Mouse (Mus musculus) kidney, postnatal 14 days (tissue): Measurements from ENCODE around the gene Nipbl.

Experiments
- DNase-seq: peaks from one replicate; pipeline ENCODE4 v3.0.0; 2022; ENCODE audit warnings: mixed read lengths

Nipbl gene

DNA sequence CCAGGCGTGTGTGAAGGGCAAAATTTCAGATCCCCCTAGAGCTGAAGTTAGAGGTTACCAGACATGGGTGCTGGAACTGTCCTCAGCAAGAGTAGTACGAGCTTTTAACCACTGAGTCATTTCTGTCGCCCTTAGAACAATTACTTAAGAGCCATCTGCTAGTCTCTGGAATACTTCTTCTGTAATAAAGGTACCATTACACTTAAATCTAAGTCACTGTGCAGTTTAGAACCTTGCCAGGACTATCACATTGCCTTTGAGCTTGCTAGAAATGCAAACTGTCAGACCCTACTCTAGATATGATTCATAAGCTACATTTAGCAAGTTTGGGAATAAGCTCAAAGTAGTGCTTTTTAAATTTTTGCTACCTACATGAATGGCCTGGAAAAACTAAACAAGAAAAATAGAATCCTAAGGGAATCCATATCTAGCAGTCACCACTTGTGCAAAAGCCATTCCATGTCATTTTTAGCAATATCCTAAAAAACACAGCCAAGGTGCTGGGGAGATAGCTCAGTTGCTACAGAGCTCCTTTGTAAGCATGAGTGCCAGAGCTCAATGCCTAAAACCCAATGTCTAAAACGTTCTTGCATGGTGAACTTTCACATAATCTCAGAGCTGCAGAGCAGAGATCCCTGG lies 27.6 kb downstream of the Nipbl start:
- no peak for DNase-seq

DNA sequence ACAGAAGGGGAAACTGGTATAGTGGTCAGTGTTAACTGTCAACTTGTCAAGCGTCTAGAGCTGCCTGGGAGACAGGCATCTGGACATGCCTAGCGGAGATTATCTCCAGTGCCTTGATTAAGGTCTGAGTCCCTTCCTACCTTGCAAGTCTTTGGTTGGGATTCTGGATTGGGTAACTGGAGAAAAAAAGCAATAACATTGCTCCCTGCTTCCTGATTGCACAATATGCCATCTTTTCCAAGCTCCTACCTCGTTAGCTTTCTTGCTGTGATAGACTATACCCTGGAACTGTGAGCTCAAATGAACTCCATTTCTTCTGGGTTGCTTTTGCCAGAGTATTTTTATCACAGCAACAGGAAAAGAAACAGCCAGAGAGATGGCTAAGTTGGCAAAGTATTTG lies 30.9 kb downstream of the Nipbl start:
- DNase-seq, result no peak

DNA sequence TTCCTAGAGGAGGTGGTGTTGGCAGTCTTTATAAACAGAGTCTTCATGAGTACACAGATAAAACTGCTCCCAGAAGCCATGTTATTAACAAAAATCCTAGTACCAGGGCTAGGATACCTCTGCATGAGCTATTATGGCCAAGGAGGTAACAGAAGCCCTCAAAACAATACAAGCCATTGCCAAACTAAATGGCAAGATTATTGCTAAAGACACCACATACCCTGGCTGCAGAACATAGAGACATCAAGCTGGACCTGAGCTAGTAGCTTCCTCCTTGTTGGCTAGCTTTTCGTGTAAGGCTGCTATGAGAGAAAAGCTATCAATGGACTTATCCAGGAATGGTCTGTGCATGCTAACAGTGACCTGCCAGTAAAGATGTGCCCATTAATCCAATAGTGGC lies 32.4 kb downstream of the Nipbl start:
- no peak for DNase-seq

DNA sequence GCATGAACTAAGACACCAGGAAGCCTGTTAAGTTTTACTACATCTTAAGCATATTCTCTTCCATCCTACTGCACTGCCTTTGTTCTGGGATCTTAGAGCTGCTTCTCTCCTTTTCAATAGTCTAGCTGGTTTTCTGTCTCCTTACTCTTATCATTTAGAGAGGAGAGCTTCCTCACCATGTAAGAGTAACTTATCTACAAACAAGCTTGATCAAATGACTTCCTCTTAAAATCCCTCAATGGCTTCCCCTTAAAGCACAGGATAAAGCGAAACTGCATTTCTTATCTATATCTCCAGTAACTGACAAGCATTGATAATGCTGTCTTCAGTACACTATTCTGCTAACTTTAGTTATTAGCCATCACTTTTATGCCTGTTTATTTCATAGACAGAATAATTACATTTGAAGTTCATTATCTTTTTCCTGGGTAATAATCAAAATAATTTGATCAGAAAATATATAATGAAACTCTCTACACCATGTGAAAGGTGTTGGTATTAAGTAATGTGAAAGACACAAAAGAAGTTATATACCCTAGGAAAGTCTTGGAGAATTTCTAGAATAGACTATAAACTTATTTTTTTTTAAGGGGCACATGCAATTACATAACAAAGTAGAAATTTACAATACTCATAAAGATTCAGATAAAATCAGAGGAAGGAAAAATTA lies 33.0 kb downstream of the Nipbl start:
- DNase-seq, result no peak

DNA sequence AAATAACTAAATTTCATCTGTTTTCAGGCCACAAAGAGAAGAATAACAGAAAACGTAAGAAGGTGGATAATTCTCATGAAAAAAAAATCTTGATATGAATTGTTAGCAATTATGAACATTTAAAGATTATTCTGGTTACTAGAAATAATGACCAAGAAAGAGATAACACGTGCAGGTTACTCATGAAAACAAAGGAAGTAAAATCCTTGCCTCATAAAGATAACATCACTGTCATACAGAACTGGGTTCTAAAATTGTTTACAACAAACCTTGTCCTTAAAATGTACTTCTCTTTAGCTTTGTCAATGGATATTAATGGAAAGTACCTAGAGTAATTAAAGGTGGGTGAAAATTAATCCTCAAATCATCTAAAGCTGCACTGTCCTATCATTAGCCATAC lies 37.2 kb downstream of the Nipbl start:
- no peak for DNase-seq

DNA sequence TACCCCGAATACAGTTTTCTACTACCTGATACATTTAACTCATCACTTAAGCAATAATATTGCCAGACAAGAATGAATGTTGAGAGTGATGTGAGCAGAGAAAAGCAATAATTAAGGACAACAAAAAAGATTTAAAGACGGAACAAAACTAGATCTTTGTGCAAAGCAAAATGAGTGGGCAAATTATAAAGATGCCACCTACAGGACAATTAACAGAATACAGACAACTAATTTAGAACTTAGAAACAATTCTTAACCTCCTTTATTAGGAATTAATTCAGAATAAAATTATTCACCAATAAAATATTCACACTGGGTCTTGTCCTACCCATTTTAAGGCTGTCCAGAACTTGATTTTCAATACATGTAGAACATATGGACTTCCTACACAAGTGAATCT lies 38.0 kb downstream of the Nipbl start:
- no peak for DNase-seq

DNA sequence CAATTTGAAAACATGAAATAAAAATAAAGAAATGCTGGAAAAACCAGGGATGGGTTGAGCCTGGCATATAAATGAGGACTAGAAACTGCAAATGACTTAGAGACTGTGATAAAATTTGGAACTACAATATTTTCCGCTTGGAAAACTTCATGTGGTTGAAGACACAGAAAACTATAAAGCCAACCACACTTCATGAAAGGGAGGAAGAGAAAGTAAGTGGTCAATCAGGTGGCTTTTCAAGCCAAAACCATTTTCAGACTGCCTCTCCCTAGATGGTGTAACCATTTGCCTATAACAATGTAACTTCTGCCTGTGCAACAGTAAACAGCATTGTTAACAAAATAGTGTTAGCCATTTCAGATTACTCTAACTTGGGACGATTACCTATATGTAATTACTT lies 41.7 kb downstream of the Nipbl start:
- DNase-seq, result no peak

DNA sequence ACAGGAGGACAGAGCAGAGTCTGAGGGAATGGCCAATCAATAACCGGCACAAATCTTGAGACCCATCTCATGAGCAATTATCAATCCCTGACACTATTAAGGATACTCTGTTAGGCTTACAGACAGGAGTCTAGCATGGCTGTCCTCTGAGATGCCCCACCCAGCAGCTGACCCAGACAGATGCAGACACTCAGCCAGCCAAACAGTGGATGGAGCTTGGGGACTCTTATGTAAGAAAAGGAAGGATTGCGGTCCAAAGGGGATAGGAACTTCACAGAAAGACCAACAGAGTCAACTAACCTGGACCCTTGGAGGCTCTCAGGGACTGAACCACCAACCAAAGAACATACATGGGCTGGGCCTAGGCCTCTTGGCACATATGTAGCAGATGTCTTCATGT lies 42.7 kb downstream of the Nipbl start:
- DNase-seq, result no peak

DNA sequence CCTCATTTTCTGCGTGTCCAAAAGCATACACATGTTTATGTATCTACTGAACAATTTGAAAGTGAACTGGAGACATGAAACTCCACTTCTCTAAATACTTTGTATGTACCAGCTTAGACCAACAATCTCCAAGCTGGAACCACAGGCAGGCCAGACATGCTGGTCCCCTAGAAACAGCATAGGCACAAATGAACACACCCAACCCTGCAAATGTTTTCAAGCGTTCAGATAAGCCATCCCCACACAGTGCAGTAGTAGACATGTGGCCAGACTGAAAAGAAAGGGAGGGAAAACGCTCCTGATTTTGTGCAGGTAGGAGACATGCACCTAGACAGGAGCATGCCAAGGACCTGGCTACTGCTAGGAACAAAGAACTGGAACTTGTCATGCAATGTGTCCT lies 52.5 kb downstream of the Nipbl start:
- DNase-seq, result no peak

DNA sequence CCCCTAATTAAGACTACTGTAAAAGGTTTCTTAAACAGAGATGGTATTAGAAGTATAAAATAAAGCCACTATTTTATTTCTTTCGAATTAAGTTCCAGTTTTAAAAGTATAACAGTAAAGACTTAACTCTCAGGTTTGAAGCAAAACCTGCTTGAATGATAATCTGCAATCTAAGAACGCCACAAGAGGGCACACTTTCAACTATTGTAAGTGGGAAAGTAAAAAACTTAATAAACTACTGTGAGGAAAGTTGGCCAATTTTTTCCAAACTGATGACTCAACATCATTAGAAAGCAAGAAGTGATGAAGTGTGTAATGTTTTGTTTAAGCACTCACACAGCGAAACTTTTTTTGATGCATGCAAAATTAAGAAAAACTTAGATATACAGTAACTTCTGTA lies 62.0 kb downstream of the Nipbl start:
- DNase-seq, result peak; percentile 60

DNA sequence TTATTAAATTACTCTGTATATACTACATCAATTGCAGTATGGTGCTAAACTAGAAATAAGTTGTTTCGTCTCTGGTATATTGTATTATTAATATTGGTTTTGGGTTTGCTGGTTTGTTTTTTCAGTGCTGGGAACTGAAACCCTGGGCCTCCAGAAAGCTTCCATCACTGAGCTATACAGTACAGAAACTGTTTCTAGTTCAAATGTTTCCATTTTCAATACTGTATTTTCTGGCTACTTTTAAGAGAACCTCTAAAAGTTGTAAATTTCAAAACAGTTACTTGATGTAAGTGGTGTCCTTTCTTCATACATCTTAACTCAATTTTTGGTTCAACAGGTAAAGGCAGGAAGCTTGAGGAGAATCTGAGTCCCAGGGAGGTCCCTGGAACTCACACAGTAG lies 68.6 kb downstream of the Nipbl start:
- DNase-seq, result no peak

DNA sequence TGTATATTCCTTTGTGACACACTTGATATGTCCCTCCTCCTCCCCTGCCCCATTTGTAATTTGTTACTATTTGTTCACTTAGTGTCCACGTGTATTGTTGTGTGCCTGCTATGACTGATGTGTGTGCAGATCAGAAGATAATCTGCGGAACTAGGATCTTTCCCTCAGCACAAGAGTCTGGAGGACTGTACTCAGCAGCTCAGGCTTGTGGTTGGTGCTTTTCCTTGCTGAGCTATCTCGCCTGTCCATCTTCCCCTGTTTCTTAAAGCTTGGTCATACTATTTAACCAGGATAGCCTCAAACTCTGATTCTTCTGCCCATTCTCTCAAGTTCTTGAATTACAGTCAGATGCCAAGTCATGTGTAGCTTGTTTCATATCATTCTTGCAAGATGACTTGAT lies 69.5 kb downstream of the Nipbl start:
- no peak for DNase-seq

DNA sequence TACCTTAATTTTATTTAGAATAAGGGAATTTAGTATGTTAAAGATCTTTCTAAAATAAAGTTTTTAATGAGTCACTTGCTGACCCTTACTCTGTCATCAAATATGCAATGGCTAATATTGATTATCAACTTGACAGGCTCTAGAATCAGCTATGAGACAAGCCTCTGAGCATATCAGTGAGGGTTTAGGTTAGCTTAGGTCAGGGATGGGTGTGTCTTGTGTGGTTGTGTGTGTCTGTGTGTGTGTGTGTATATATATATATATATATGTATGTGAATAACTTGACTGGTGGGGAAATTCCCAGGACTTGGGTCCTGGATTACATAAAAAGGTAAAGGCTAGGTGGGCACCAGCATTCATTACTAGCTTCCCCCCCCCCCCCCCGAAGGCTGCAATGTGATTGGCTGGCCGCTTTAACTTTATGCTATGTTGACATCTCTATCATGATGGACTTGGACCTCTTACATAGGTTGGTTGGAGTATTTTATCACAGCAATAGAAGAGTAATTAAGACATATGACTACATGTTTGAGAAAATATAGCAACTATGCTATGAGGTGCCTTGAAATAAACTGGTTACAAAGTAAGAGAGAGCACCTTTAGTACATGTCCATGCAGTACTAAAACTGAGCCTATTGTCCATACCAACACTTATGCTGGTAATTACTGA lies 97.0 kb downstream of the Nipbl start:
- no peak for DNase-seq

DNA sequence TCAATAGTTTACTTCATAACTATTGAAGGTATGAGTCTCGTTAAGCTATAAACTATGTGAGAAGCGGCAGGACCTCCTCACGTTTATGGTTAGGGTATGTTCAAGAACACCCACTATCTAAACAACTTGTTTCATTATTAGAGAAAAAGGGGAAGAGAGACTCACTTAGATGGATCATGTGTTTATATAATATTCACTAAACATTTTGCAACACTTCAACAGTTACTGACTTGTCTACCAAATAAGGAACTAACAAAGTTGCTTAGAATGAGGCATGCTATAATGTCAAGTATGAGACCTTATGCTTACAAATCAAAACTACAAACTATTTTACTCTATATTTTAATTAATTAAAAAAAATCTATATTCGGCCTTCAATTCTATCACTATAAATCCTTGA lies 103.7 kb downstream of the Nipbl start:
- DNase-seq, result no peak

DNA sequence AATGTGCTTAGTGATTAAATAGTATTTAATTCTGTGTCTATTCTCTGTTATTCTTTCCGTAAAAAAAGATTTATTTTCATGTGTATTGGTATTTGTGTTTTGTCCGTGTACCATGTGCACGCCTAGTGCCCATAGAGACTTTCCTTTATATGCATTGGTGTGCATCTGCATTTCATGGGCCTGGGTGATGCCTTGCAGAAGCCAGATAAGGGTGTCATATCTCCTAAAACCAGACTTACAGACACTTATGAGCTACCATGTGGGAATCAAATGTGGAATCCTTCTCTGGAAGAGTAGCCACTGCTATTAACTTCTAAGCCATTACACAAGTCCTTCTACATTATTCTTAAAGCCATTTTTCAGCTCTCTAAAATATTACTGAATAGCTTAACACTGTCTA lies 112.7 kb downstream of the Nipbl start:
- DNase-seq, result no peak

DNA sequence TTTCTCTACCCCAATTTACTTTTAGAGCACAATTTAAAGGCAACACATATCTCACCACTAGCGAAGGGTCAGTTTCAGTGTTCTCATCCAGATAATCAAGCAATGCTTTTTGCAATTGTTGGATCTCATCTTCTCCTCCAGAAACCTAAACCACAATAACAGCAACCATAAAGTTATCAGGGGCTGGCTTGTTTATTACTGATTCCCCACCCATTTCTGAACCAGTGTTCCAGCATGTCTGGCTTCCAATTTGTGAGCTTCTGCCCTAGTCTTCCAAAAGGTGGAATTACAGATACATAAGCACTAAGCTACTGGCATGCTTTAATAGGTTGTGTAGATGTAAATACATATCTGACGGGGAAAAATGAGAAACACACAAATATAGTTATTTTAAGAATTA lies 118.6 kb downstream of the Nipbl start:
- no peak for DNase-seq

DNA sequence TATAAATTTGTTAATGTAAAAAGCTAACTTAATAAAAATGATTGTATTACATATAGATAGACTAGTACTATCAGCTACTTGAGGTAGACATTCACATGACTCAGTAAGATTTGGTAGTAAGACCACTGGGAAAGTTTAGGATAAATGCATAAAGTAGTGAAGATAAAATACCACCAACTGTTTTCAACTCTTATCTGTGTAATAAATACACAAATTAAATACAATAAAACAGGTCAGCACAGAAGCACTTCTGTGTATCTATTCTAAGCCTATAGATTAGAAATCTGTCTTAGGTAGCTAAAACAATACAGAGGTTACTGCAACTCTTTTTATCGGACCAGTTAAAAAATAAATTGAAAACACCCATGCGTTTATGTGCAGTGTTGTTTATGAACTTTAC lies 119.4 kb downstream of the Nipbl start:
- DNase-seq, result no peak

DNA sequence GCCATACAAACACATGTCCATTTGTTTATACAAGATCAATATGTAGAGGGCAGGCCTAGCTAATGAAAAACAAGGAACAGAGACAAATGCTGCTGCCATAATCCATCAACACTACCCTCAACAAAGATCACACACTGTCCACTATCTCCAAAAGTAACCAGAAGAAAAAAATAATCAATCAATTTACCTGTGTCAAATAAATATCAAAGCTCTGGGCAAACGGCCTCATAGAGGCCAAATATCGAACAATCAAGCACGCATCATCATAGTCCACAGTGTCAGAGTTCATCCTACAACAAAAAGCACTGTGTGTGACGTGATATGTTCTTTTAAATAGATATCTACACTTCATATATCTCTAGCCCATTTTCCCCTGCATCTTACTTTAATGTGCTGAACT lies 120.2 kb downstream of the Nipbl start:
- DNase-seq, result no peak

DNA sequence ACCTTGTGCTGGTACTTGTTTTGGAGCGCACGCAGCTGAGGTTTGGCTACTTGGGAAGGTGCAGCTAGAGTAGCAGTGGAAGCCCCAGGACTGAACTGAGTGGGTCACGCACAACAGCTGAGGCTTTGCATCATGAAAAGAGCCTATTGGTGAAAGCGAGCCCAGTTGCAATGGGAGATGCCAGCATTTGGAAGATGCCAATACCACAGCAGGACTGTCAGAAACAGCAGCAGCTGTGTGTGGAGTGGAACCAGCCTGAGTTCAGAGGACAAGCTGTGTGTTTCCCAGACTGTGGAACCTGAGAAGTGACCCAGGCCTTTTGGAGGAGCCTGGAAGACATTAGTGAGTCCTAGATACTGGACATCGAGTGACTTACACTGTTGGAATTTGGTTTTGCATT lies 122.8 kb downstream of the Nipbl start:
- DNase-seq, result no peak

DNA sequence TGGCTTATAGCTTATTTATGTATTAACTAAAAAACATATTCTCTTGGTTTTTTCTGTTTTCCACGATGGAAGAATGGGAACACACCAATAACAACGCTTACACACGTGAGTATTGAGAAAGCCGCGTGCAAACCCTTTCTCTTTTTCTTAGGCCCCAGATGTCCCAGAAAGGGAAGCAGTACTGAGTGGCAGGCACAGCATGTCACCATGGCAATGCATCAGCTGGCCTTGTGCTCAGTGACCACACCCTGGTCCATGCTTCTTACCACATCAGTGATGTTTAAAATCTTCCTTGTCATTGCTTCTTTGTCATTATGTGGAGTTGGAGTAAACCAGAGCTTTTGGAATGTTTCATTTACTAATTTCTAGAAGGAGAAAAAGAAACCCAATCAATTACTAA lies 125.1 kb downstream of the Nipbl start:
- DNase-seq, result no peak

DNA sequence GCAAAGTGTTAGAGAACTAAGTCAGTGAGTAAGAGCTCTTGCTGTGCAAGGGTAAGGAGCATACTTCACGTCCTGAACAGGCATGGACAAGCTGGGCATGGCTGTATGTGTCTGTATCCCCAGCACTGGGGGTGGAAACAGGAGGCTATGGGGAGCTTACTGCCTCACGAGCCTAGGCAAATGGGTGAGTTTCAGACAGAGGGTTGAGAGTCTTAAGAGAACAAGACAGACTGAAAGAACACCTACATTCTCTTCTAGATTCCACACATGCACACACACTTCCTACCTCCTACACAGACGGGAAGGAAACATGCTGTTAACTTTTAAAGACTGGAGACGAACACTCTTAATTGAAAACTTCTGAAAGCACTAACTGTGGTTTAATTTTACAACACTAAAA lies 126.9 kb downstream of the Nipbl start:
- DNase-seq, result no peak

DNA sequence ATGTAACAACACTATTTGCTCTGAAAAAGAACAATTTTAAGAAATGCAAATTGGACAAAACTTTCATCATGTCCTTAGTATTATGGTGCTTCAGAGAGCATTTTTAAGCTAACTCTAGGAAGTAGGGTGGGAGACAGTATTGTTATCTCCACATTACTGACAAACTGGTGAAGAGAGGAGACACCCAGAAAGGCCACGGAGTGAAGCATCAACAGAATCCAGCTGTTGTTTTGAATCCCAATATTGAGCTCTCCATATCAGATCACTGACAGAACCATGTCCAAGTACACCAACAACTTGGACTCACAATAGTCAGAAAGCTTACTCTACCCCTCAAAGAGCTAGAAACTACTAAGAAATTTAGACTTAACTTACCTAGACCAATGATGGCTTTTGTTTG lies 138.8 kb downstream of the Nipbl start:
- no peak for DNase-seq

DNA sequence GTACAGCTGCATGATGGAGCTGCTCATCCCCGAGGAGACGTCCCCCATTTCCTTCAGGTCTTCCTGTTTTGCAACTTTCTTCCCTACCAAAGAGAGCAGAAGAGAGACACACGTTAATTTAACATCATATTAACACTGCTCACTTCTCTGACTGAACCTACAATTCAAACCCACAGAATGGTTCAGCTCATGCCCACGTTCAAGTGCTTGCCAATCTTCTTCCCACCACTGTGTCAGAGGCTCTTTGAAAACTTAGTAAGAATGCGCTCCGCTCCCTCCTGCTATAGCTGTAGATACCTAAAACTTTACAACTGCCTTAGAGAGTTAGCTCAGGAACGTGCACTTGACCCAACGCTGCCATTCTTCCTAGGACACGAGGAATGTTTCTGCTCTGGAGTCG lies 141.3 kb downstream of the Nipbl start:
- DNase-seq, result no peak

DNA sequence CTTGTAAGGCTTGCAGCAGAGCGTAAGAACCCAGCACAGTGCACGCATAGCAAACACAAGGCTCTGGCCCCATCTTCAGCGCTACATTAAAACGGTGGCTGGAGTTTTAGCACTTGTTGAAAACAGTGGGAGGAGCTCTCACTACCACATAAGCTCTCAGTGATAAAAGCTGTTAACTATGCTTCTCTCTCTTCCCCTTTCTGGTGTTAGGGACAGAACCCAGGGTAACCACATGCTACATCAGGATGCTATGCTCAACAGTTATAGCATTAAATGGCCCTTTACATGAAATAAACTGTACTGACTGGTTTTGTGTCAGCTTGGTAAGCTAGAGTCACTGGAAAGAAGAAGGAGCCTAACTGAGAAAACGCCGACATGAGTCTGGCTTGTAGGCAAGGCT lies 150.1 kb downstream of the Nipbl start:
- DNase-seq, result no peak

DNA sequence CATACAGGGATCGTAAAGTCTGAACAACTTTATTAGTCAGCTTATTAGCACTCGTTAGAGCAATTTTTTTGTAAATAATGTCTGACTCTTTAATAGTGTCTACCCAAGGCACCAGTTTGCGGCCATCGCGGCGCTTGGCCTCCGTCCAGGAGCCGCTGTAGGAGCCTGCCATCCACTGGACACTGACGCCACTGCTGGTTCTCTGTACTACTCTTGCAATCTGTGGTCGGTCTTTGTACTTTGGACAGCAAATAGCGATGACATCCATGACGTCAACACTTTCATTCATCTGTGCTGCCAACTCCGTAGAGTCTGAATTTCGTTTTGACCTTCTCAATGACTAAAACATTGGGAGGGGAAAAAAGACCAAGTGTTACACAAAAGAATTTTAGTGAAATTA lies 153.0 kb downstream of the Nipbl start:
- DNase-seq, result no peak
